Mouse (Mus musculus): ENCODE results near the gene Srgap3.
A peak's percentile ranks its signal among the peaks of the same experiment; 100 is the strongest.

Gene Srgap3

DNA sequence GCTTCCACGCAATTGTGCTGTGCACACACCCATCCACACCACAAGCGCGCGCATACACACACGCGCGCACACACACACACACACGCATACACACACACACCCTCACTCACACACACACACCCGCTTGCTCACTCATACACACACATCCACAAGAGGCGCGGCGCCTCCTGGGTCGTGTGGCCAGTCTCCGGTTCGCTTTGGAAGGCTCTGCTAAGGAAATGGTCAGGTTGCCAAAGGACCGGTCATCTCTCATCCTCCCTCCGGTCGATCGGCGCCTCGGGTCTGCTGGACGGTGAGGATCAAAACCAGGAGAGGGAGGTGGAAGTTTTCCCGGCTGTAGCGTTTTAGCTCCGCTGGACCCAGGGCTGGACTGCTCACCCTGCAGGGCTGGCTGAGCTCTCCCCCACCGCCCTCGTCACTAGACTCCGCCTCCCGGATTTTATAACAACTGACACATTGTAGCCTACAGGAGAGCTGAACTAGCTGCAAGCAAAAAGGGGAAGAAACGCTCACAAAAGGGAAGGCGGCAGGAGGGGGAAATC is at the start of gene Srgap3:
Gene Srgap3 (minus strand): TSS at position 372 of the 542 bp plus-strand sequence.
- peak; percentile 75 for DNase-seq (ENCODE audit: low read depth, low spot score)

DNA sequence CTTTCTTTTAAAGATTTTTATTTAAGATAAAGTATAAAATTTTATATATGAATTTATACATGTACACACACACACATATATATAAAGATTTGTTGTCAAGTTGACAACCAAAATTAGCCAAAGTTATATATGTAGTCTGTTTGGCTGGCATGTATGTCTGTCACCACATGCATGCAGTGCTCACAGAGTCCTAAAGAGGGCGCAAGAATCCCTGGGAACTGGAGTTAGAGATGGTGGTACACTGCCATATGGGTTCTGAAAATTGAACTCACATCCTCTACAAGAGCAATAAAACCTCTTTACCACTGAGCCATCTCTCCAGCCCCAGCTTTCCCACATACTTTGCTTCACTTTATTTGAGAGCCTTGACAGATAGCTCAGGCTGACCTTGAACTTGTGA is 48.6 kb upstream of the Srgap3 start:
- no peak for DNase-seq (ENCODE audit: low read depth, low spot score)

DNA sequence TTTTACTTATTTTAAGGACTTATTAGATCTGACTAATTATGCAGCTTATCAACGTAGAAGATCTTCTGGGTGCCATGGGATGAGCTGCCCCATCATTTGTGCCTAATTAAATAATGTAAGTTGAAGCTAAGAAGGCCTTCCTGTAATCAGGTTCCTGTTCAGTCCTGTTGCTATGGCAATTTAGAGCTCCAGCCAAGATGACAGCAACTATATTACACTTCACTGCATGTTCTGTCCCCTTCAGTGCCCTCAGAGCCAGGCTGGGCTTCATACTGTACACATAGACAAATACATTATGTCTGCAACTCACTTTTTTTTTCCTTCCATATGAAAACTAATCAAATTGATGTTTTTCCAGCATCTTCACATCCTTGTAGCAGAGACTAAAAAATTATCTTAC is 43.1 kb upstream of the Srgap3 start:
- no peak for DNase-seq (ENCODE audit: low read depth, low spot score)

GRCm38 (mm10) chr6:112985362-112986314 is 38.6 kb upstream of the Srgap3 start:
- DNase-seq (ENCODE audit: low read depth, low spot score), result no peak

GRCm38 (mm10) chr6:112982241-112982640 is 35.2 kb upstream of the Srgap3 start:
- DNase-seq (ENCODE audit: low read depth, low spot score), result no peak

- no peak for DNase-seq (ENCODE audit: low read depth, low spot score)
Measured at GRCm38 (mm10) chr6:112978947-112979346, 31.9 kb upstream of the Srgap3 start.

DNA sequence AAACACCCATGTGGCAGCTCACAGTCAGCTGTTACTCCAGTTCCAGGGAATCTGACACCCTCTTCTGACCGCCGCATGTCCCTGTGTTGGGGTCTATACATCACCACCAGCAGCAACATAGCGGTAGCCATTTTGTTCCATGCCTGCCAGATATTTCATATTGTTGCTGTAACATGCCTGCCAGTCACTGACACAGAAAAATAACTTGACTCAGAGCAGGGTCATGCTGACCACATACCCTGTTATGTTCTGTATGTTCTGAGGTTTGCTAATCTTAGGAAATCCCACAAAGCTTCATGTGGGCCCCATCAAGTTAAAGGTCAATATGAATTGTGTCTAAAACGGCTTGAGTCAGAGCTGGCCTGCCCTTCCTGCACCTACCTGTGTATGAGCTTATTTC is 30.2 kb upstream of the Srgap3 start:
- DNase-seq (ENCODE audit: low read depth, low spot score), result no peak

- DNase-seq (ENCODE audit: low read depth, low spot score), result no peak
Measured at GRCm38 (mm10) chr6:112976541-112976940, 29.5 kb upstream of the Srgap3 start.

DNA sequence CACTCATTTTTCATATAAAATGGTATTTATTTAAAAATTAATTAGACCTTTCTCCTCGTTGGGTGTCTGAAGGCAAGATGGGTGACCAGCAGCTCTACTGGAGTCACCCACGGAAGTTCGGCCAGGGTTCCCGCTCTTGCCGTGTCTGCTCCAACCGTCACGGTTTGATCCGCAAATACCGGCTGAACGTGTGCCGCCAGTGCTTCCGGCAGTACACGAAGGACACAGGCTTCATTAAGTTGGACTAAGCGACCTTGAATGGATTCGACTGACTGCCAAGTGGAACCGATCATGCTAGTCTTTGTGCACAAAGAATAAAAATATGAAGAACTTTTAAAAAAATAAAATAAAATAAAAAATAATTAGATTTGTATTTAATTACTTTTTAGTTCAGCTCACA is 29.1 kb upstream of the Srgap3 start:
- no peak for DNase-seq (ENCODE audit: low read depth, low spot score)

DNA sequence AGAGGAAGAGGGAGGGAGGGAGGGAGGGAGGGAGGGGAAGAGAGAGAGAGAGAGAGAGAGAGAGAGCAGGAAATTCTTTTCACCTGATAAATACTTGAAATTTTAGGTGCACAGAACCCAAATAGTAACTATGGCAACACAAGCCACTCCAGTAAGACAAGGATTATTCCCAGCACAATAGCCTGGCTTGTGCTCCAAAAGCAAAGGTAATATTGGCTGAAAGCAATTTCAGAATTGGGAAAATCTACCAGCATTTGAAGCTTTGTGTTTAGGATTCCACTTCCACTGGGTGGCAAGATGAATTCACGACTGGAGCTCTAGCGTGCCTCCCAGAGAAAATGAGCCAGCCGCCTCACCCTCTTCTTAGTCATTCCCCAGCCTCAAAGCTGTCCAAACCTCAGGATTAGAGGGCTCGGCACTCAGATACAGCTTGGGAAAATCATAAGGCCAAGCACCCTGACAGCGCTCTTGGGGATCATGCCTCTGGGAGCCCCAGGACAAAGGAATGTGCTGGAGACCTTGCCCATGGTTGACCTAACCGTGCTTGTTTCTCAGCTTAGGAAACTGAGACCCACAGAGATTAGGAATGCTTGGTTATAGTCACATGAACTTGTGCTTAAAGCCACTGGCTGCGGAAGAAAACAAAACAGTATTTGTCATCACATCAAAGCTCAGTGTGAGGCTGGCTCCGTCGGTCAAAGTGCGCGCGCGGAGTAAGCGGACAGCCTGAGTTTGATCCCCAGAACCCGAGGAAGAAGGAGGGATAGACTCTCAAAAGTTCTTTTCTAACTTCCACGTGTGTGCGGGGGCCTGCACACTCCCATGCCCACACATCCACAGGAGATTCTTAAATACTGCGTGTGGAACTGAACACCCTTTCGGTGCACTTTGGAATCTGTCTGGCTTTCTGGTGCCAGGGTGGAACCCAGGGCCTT is 27.0 kb upstream of the Srgap3 start:
- no peak for DNase-seq (ENCODE audit: low read depth, low spot score)

DNA sequence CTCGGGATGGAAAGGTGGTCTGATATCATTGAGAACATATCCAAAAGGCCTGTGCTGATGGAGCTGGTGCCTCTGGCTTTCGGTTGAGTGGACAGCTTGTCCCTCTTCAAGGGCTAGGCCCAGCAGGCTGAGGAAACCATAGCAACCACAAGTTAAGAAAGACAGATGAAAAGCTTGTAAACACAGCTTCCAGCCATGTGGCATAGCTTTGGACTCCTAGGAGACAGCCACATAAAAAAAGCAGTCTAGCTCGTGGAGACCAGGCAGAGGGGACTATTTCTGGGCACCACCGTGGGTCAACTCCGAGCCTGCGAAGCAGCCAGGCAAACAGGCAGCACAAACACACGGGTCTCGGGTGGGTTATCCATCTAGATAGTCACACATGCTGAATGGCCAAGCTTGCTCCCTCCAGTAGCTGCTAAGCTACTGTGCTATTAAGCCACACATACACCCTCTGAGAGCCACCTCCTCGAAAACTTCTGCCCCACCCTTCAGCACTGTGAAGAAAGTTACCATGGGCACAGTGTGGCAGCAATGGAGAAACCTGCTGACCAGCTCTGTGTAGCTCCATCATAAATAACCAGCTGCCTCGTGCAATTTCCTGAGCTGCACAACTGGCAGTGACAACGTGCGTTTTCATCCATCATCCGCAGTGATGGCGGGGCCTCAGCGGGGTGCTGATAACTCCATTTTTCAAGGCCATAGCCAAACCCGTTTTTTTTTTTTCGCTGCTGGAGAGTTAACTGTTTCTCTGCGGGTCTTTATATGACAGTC is 26.0 kb upstream of the Srgap3 start:
- DNase-seq (ENCODE audit: low read depth, low spot score), result peak; percentile 63

GRCm38 (mm10) chr6:112972127-112972526 is 25.1 kb upstream of the Srgap3 start:
- no peak for DNase-seq (ENCODE audit: low read depth, low spot score)

GRCm38 (mm10) chr6:112971116-112971768 is 24.2 kb upstream of the Srgap3 start:
- DNase-seq (ENCODE audit: low read depth, low spot score), result no peak

DNA sequence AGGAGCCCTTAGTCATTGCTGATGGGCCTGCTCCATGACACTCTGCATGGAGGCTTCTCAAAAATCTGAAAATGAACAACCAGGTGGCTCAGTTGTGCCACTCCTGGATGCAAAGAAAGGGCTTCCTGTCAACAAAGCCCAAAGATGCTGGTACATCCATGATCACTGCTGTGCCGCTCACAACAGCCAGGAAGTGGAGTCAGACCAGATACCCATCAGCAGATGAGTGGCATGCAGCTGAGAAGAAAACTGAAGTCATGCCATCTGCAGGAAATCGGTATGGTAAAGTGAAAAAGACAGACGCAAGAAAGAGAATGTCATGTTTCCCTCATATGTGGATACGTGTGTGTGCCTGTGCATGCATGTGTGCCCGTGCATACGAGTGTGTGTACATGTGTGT is 20.3 kb upstream of the Srgap3 start:
- no peak for DNase-seq (ENCODE audit: low read depth, low spot score)

GRCm38 (mm10) chr6:112958360-112958759 is 11.3 kb upstream of the Srgap3 start:
- DNase-seq (ENCODE audit: low read depth, low spot score), result no peak

DNA sequence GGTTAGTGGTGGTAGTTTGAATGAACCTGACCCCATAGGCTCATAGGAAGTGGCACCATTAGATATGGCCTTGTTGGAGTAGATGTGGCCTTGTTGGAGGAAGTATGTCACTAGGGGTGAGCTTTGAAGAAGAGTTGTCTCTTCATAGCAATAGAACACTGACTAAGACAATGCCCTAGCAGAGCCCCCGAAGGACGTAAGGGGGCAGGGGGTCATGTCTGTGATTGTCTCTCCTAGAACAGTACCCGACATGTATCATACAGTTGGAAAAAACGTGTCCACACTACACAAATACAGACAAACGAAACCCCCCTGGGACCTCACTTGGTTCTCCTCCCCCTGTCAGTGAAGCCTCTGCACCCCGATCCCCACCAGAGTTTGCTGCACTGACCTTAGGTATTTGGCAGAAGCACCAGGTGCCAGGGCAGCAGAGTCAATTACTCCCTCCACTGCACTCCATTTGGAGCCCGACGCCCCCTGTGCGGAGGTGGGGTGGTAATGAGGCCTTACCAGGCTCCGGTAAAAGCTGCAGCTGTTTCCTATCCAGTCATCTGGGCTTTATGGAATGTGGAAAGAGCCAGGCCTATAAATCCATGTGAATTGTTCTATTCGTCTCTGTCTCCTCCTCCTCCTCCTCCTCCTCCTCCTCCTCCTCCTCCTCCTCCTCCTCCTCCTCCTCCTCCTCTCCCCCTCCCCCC is 10.7 kb upstream of the Srgap3 start:
- DNase-seq (ENCODE audit: low read depth, low spot score), result peak; percentile 40

- DNase-seq (ENCODE audit: low read depth, low spot score), result no peak
Measured at GRCm38 (mm10) chr6:112955773-112956172, 8.7 kb upstream of the Srgap3 start.

GRCm38 (mm10) chr6:112953905-112954304 is 6.8 kb upstream of the Srgap3 start:
- no peak for DNase-seq (ENCODE audit: low read depth, low spot score)

DNA sequence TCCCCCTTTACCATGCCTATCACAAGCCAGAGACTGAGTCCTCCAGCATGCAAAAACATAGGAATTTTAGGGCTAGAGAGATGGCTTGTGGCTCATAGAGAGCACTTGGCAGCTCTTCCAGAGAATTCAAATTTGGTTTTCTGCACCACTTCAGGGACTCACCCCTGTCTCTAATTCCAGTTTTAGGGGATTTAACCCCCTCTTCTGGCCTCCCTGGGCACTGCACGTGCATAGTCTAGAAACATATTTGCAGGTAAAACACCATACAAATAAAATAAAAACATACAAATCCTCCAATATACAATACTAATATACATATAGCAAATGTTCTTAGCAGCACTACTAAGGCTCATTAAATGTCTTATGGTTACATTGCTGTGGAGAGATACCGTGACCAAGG is 4.2 kb upstream of the Srgap3 start:
- no peak for DNase-seq (ENCODE audit: low read depth, low spot score)
